Mouse (Mus musculus) gastrocnemius, adult 2 months (tissue): ENCODE data around the gene Ift20. TPM values are rescaled to one million over a fixed set of nuclear protein-coding genes. Genes with fewer than 3 reads are reported as not detected.
A peak's percentile ranks its signal among the peaks of the same experiment; 100 is the strongest.
"Not testable (repeated sequence)": the region's sequence is repeated elsewhere in the genome, so short reads cannot be mapped to it uniquely, and the experiment has no call there.

Experiments used
- DNase-seq: peaks from one replicate; pipeline ENCODE4 v3.0.0; 2022
- H3K27ac ChIP-seq: fragments of 200-600 bp; 2 replicates; pipeline ENCODE4 v1.8.1; 2022; ENCODE audit warnings: mild to moderate bottlenecking
- H3K4me3 ChIP-seq: fragments of 200-600 bp; 2 replicates; pipeline ENCODE4 v1.8.1; 2022; ENCODE audit warnings: mild to moderate bottlenecking, moderate library complexity
- CTCF ChIP-seq: fragments of 200-600 bp; IDR thresholded peaks from 2 replicates; pipeline ENCODE4 v1.8.1; 2022; ENCODE audit warnings: antibody characterized with exemption, mild to moderate bottlenecking, moderate library complexity
- intact Hi-C: fragments of 180-260 bp; cut with DNase I; formaldehyde crosslinking; loops from one replicate; pipeline ENCODE4 v1.15.1; 2025
- total RNA-seq, 2 experiments: library from RNA; stranded (reverse); gene quantifications; 2 replicates each; pipeline ENCODE4 v1.2.3; 2021

The Ift20 gene
- total RNA-seq, 2 experiments from 2014 or later, result 17.8 to 21.6 TPM

DNA sequence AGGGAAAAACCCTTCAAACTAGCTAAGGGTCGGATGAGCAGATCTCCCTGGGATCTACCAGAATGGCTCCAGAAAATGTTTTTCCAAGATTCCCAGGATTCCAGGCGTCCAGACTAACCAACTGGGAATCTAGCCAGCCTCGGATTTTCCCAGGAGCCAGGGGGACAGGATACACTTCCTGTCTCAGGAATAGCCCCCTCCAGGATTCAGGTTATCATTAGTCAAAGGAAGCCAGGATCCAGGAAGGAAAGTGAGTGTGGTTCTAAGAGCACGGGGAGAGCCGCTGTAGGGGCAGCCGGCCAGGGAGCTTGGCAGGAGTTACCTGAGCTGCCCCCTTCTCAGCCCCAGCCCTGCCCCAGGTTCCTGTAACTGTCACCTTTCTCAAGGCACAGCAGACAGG is 5.1 kb upstream of the Ift20 start:
- peak; percentile 54 for DNase-seq
- TF ChIP-seq CTCF, result no peak
- Histone ChIP-seq H3K4me3 (peak overlapping the region; percentile 48), H3K27ac (peak overlapping the region; percentile 80)
- intact Hi-C loops, result no loop called here

DNA sequence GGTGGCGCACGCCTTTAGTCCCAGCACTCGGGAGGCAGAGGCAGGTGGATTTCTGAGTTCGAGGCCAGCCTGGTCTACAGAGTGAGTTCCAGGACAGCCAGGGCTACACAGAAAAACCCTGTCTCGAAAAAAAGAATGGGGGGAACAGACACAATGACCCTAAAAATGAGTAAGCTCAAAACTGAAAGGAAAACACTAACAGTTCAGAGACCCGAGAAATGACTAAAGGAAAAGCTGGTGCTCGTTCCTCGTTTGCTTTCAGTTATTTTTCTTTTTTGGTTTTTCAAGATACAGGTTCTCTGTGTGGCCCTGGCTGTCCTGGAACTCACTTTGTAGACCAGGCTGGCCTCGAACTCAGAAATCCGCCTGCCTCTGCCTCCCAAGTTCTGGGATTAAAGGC is 4.6 kb upstream of the Ift20 start:
- intact Hi-C loops, DNase-seq: not testable (repeated sequence)
- H3K27ac ChIP-seq, result peak overlapping the region; percentile 80

DNA sequence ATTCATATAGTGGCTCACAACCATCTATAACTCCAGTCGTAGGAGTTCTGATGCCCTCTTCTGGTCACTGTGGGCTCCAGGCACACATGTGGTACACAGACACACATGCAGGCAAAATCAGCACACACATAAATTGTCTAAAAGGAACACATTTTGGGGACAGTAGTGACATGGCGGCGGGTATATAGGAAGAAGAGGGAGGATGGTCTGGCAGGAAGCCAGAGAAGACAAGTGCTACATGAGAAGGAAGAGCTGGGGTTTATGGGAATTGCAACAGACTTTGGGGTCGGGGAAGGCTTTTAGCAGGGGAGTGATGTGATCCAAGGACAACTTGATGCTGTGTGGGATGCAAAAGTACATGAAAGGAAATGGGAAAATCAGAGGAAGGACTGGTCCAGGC is 1.6 kb upstream of the Ift20 start:
- TF ChIP-seq CTCF, result peak; percentile 11; the same call in 1 of the 2 replicates
- DNase-seq, result no peak
- Histone ChIP-seq H3K4me3 (peak overlapping the region; percentile 98), H3K27ac (peak overlapping the region; percentile 97)
- intact Hi-C loops, result loop anchor here (2.0 kb wide), 1 partner anchor 22 kb away; the partner anchor contains the start of genes Poldip2 and Tmem199

More for the DNA sequence above, 4.6 kb upstream of the Ift20 start:
- H3K4me3 ChIP-seq, result peak overlapping the region; percentile 48

GRCm38 (mm10) chr11:78535376-78536079 is 633 bp upstream of the Ift20 start:
- Histone ChIP-seq H3K27ac (peak overlapping the region; percentile 97), H3K4me3 (peak overlapping the region; percentile 98)
- no peak for TF ChIP-seq CTCF
- no peak for DNase-seq
- intact Hi-C loops, result loop anchor here (2.0 kb wide), 1 partner anchor 23 kb away; the partner anchor contains the start of genes Poldip2 and Tmem199

DNA sequence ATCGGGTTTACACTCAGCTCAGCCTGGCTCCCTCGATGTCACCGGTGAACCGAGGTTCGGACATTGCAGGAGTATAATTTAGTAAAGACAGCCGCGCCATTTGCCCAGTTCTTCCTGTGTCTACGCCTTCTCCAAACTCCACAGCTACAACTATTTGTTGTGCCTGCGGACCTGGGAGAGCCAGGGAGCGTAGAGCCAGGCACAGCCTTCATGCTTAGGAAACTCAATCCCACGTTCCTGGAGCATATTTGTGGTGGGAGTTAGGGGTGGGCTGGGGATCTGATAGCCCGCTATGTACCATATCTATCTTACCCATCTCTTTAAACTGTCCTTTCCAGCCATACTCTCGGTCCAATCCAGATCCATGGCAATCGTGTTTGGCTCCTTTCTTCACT is 526 bp downstream of the Ift20 start:
- DNase-seq, result no peak
- intact Hi-C loops, result no loop called here
- TF ChIP-seq CTCF, result no peak

DNA sequence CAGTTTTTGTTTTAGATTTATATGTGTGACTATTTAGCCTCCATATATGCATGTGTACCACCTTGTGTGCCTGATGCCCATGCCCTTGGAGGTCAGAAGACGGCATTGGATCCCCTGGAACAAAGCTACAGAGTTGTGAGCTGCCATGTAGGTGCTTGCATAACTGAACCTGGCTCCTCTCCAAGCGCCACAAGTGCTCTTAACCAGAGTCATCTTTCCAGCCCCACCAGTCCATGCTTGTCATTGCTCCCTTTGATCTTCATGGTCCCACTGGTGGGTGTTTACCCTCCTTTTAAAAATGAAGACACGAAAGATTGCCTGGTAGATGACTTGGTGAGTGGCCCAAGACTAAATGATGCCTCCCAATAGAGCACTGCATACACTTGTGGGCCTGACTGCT is 4.2 kb downstream of the Ift20 start:
- H3K27ac ChIP-seq, result no peak overlapping the region

More for the DNA sequence above, 526 bp downstream of the Ift20 start:
- H3K27ac ChIP-seq, result peak overlapping the region; percentile 97
- H3K4me3 ChIP-seq, result peak overlapping the region; percentile 98

DNA sequence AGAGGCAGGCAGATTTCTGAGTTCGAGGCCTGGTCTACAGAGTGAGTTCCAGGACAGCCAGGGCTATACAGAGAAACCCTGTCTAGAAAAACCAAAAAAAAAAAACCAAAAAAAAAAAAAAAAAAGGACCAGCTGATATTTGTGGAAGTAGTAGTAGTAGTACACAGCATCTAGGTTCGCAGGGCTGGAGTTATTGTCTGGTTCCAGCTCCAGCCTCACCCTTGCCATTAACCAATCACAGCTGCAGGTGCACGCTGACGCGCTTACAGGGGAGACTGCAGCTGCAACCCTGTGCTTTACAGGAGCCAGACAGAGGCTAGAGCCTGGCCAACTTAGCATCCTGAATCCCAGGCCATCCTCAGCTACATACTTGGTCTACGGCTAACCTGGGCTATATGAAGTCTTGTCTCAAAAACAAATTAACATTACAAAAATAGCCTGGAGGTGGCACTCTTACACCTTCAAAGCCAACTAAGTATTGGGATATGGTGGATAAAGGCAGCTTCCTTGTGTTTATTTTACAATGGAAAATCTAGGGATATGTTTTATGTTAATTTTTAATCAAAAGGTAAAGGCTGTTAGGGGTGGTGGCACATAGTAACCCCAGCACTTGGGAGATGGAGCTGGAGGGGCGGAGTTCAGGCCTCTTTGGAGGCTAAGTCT is 8.4 kb downstream of the Ift20 start:
- H3K27ac ChIP-seq, result no peak overlapping the region
- intact Hi-C loops, result no loop called here
- DNase-seq, result no peak
- TF ChIP-seq CTCF, result no peak
- H3K4me3 ChIP-seq, result no peak overlapping the region

More for the DNA sequence above, 4.2 kb downstream of the Ift20 start:
- intact Hi-C loops, result no loop called here
- no peak for DNase-seq
- no peak for TF ChIP-seq CTCF
- H3K4me3 ChIP-seq, result no peak overlapping the region

DNA sequence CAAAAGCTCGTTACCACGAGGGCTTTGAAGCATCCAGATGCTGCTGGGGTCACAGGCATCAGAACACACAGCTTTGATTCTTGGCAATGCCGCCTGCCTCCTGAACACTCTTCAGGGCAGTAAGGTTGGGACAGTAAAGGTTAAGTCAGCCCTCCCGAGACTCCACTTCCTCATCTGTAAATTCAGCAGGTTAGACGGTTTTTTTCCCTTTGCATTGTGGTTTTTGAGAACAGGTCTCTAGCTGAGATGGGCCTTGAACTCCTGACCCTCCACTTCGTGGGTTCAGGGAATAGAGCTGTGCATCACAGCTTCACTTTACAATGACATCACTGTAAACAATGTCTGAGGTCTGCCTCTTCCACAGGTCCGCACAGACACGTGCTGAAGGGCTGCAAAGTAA is 9.0 kb downstream of the Ift20 start:
- DNase-seq, result no peak
- Histone ChIP-seq H3K4me3 (no peak overlapping the region), H3K27ac (no peak overlapping the region)
- TF ChIP-seq CTCF, result no peak
- intact Hi-C loops, result no loop called here

DNA sequence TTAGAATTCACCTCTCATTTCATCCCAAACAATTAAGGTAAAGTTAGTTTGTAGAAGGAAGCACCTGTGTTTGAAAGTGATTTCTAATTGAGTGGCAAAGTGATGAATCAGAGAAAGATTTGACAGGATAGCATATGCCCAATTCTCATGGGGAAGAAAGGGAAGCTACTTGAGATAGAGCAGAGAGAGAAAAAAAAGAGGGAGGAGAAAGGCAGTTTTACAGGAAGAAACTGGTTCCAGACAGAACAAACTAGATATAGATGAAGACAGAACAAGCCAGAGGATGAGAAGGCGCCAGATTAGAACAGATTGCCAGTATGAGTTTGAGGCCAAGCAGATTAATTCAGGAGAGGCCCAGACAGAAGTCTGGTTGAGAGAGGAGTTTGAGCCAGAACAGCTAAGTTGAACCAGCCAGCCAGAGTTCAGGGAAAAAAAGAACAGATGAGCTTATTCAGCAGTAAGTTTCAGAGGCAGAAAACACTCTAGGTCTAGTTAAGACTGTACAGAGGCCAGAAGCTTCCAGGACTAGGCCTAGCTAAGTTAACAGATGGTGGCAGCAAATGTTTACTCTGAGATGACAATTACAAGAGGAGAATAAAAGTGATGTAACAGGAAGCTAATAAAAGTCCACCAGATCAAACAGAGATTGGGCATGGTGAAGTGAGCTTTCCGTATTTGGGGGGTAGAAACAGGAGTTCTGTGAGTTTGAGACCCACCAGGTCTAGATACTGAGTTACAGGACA is 11.7 kb downstream of the Ift20 start:
- Histone ChIP-seq H3K27ac (no peak overlapping the region), H3K4me3 (no peak overlapping the region)
- no peak for TF ChIP-seq CTCF
- intact Hi-C loops, result no loop called here
- no peak for DNase-seq

DNA sequence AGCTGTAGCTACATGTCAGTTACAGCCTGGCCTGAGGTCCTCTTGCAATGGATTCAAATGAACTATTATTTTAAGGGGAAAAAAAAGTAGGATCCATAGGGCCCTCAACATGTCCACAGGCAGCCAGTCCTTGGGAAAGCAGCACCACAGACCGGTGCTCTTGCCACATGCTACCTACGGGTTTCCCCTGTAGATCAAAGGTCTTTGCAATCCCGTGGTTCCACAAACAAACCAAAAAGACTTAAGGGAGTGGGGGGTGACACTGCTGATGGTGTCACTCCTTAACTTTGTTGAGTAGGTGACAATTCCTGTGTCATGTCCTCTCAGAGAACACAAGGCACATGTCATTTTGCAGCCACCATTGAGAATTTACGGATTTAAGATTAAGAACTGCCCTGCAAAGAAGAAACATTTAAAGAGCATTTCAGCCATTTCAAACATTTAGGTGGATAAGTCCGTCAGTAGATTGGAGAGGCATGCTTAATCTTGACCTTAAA is 13.4 kb downstream of the Ift20 start:
- TF ChIP-seq CTCF, result no peak
- H3K27ac ChIP-seq, result no peak overlapping the region
- no peak for DNase-seq
- H3K4me3 ChIP-seq, result peak overlapping the region; percentile 78
- intact Hi-C loops, result no loop called here

DNA sequence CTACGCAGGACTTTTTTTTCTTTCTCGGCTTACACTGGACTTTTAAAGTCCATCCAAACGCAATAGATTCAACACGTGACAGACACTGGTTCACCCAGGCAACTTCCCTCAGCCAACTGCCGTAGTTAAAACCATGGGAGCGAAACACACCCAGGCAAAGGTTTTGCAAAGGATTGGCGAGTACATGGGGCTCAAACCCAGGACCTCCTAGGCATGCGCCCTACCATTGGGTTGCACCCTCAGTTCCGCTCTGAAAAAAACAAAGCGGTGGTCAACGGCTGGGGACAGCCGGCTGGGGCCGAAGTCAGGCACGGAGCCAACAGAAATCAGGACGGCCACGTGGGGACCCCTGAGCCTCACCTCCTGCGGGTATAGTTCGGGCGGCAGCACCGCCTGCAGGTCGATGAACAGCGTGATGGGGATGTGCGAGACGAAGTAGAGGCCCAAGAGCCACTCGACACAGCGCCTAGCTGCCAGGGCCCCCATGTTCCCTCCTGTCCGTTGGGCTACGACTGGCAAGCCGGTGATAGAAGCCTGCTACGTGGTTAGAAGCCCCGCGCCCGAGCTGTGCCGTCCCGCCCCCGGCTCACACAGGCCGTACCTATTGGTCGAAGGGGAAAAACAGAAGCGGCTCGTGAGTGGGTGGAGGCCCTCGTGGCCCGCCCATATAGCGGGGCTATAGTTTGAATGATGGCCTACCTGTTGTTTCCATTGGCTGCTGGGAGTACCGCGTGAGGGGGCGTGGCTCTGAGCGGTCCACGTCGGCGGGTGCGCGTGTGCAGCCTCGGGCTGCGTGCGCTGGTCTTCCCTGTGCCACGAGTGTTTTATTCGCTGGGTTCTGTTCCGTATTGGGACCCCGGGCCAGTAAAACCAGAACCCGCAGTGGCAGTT is 14.3 kb downstream of the Ift20 start, which contains the start of gene Tmem97:
TSS of gene Tmem97 (minus strand) at position 610 of the 891 bp plus-strand sequence.
- TF ChIP-seq CTCF, result peak; percentile 28; the same call in 1 of the 2 replicates
- Histone ChIP-seq H3K4me3 (peak within 1 kb of the TSS; percentile 78), H3K27ac (peak within 1 kb of the TSS; percentile 88)
- intact Hi-C loops, result loop anchor here (10.0 kb wide), 1 partner anchor 274 kb away; the partner anchor contains the start of gene Lyrm9
- DNase-seq, result peak; percentile 97

- intact Hi-C loops, result loop anchor here (10.0 kb wide), 1 partner anchor 274 kb away; the partner anchor contains the start of gene Lyrm9
These were observed 14.9 kb downstream of the Ift20 start for GRCm38 (mm10) chr11:78551059-78551398.

More at GRCm38 (mm10) chr11:78551059-78551398, 14.9 kb downstream of the Ift20 start:
- DNase-seq, result no peak
- no peak for TF ChIP-seq CTCF
- peak overlapping the region; percentile 88 for H3K27ac ChIP-seq
- peak overlapping the region; percentile 78 for H3K4me3 ChIP-seq
